Mouse (Mus musculus) embryo, embryonic 10 days (tissue): ENCODE results near the gene Gucy2d.

Source experiments
- DNase-seq: peaks from one replicate; pipeline ENCODE4 v3.0.0-alpha.2; 2015; ENCODE audit warnings: low spot score

The Gucy2d gene

DNA sequence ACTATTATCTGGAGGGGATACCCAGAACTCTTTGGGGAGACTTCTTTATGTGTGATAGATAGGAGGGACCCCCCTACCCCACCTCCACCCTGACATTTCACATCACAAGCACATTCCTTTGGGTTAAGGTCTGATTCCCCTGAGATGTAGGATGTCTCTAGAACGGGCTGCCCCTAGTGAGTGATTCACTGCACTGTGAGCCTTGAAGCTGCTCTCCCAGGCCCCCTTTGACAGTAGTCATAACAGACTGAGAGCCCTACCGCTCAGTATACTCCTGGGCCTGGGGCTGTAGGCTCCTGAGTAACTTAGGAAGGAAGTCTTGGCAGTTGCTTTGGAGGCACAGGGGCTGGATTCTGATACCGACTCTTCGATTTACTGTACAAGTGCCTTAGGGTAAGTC lies 50.1 kb downstream of the Gucy2d start:
- no peak for DNase-seq

DNA sequence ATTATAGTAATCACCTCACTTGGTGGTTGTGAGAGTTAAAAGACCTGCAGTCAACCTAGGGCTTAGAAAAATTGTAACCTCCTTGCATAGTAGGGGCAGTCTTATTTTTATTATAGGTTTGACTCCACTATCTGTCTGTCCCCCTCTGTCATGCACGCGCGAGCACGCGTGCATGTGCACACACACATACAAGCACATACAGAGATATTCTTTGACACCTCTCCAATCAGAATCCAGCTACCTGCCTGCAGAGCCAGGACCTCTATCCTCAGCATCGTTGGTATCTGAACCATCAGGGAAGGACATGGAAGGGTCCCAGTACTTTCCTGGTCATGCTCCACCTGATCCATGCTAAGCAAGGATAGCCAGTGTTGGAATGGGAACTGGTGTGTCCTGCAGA lies 50.7 kb downstream of the Gucy2d start:
- no peak for DNase-seq

DNA sequence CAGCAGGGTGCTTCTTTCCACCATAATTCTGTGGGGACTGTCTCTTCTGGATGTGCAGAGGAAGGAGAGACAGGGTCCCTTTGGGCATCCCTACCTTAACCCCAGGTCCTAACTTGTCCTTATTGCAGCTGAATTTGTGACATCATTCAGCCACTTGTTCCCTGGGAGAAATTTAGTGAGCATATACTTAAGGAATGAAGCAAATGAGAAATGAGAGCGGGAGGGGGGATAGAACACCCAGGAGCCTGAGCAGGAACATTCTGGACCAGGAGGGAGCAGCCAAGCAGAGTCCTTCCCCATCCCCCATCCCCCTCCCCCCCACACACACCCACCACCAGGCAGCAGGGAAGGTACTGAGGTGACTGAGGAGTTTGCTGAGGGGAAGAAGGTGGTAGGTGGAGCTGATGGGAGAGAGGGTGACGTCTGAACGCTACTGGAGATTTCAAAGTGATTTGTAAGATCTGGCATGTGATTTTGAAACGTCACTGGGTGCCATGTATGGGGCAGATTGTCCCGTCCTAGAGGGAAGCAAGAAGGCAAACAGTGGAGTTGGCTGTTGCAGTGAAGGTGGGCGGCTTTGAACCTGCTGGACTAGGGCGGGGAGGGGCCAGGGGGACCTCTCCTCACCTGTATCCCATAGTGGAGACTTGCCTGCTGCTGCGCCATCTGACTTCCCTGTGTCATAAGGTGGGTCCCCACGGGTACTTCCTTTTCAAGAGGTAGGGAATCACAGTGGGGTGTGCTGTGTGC lies 51.4 kb downstream of the Gucy2d start:
- DNase-seq = no peak

DNA sequence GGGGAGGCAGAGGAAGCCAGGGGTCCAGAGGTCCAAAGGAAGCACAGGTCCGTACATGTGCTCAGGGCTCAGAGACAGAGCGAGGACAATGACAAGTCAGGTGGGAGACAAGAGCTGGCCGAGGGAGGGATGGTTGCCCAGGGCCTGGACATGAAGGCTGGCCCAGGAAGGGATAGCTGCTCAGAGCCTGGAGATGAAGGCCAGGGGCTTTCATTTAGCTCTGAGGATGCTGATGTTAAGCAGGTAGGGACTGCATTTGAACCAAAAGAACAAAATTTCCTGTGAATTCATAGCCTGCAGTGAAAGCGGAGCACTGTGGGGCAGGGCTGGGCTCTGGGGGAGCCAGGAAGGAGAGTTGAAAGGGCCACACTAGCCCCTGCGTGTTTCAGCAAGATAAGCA lies 52.1 kb downstream of the Gucy2d start:
- DNase-seq = no peak

DNA sequence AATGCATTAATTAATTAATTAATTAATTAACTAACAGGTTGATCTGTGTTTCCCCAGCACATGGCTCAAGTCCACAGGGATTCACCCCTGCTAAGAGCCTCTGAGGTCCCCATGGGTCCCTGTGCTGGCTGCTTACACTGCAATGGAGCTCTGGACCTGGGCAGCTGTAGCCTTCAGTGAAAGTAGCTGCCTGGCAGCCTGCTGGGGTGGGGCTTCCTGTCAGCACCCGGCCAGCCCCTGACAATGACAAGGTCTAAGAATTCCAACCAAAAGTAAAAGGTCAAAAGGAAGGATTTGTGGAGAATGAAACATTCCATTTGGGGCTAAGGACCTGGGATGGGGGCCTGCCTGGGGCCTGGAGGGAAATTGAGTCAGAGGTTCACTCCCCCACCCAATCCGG lies 53.1 kb downstream of the Gucy2d start:
- no peak for DNase-seq

DNA sequence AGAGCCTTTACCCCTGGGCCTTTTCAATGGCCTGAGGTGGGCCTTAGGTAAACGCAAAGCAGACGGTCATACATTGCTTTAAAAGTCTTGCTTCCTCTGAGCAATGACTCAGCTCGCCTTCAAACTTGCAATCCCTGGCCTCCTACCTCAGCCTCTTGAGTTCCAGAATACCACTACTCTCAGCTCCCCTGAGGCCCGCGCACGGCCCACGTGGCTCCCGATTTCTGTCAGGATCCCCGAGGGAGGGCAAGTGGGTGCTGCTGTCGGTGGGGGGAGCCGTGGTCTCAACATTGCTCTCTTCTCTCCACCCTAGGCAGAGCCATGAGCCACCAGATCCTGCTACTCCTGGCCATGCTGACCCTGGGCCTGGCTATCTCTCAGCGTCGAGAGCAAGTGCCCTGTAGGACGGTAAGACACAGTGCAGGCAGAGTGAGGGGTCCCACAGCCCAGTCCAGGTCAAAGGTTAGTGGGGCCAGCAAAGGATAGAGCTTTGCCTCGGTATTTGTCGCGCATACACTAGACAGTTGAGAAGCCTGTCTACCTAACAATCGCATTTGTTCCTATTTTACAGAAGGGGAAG lies 53.8 kb downstream of the Gucy2d start:
- no peak for DNase-seq

DNA sequence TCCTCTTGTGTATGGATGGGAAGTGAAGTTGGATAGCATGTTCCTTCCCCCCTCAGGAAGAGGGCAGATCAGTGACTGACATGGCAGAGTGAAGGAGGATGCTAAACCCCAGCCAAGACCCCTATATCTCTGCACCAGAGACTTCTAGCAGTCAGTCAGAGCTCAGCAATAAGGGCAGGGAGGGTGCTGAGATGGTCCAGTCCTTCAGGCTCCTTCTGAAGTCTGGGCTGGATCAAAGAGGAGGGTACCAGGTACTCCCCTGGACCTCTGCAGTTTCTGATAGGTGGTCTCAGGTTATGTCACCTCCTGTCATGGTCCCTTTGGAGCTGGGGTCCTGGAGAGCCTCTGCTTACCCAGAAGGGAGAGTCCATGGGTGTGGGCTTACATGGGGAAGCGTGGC lies 55.4 kb downstream of the Gucy2d start:
- no peak for DNase-seq

DNA sequence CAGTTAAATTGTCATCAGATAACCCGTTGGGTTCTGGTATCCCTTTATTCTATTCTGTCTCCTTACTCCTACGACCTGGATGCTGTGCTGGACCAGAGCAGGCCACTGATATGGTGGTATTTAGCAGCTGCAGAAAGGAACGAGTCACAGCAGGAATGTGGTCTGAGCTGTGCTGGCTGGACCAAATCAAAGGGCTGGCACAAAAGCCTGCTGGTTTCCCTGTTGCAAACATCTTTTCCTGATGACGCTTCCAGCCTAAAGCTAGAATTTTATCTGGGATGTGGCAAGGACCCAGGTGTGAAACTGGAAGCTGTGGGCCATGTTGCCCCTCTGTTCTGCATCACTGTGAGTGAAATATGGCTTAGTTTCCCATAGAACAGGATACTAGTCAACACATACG lies 57.2 kb downstream of the Gucy2d start:
- no peak for DNase-seq

DNA sequence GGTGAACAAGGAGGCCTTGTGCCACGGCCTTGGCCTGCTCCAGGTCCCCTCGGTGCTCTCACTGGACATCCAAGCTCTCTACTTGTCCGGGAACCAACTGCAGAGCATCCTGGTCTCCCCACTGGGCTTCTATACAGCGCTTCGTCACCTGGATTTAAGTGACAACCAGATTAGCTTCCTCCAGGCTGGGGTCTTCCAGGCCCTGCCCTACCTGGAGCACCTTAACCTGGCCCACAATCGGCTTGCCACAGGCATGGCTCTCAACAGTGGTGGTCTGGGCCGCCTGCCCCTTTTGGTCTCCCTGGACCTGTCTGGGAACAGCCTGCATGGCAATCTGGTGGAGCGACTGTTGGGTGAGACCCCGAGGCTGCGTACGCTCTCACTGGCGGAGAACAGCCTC lies 57.9 kb downstream of the Gucy2d start:
- DNase-seq = no peak

DNA sequence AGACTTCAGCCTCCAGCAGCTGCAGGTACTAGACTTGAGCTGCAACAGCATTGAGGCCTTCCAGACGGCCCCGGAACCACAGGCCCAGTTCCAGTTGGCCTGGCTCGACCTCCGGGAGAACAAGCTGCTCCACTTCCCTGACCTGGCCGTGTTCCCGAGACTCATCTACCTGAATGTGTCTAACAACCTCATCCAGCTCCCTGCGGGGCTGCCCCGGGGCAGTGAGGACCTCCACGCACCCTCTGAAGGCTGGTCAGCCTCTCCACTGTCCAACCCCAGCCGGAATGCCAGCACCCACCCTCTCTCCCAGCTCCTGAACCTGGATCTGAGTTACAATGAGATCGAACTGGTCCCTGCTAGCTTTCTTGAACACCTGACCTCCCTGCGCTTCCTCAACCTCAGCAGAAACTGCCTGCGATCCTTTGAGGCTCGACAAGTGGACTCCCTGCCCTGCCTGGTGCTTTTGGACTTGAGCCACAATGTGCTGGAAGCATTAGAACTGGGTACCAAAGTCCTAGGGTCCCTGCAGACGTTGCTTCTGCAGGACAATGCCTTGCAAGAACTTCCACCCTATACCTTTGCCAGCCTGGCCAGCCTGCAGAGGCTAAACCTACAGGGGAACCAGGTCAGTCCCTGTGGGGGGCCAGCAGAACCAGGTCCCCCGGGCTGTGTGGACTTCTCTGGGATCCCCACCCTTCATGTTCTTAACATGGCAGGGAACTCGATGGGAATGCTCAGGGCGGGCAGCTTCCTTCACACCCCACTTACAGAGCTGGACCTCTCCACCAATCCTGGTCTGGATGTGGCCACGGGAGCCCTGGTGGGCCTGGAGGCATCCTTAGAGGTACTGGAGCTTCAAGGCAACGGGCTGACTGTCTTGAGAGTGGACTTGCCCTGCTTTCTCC lies 58.7 kb downstream of the Gucy2d start:
- no peak for DNase-seq

DNA sequence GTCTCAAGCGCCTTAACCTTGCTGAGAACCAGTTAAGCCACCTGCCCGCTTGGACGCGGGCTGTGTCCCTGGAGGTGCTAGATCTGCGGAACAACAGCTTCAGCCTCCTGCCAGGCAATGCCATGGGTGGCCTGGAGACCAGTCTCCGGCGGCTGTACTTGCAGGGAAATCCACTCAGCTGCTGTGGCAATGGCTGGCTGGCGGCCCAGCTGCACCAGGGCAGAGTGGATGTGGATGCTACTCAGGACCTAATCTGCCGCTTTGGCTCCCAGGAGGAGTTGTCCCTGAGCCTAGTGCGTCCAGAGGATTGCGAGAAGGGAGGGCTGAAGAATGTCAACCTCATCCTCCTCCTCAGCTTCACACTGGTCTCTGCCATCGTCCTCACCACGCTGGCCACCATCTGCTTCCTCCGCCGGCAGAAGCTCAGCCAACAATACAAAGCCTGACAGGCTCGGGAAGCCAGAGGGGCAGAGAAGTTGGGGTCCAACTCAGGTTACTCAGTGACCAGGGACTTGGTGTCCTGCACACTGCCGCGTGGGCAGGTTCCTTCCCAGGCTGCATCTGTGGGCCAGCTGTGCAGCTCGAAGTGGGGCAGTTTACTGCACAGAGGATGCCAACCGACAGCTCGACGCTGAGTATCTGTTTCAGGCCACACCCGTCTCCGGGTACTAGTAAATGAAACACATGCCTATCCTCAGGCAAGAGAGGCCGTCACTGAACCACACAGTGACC lies 59.5 kb downstream of the Gucy2d start:
- DNase-seq = no peak

DNA sequence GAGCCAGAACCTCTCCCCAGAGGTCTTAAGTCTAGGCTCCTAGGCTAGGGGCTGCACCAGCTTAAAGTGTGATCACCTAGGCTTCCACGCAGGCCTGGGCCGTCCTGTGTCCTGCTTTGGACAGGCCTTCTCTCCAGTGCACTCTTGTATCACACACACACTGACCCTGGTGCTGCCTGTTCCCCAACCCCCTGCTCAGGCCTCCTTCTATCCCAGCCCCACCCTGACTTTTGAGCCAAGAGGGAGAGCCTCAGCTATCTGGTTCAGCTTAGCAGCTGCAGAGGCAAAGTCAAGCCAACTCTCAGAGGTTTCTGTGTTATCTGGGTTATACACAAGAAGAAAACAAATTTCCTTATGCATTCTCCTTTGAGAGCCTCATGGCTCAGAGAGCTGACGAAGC lies 60.3 kb downstream of the Gucy2d start:
- no peak for DNase-seq

DNA sequence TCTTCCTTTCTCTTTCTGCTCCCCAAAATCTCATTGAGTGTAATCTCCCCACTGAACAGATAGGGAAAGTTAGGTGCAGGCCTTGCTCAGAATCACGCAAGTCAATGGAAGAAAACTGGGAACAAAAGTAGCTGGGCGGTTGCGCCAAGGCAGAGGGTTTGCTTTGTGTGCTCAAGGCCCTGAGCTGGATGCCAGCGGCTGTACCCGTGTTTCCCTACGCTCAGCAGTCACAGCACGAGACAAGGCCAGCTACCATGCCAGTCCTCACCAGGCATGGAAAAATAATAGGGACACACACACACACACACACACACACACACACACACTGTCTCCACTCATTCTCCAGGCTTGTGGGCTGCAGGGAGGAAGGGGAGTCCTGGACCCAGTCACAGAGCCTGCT lies 60.9 kb downstream of the Gucy2d start:
- DNase-seq = no peak

DNA sequence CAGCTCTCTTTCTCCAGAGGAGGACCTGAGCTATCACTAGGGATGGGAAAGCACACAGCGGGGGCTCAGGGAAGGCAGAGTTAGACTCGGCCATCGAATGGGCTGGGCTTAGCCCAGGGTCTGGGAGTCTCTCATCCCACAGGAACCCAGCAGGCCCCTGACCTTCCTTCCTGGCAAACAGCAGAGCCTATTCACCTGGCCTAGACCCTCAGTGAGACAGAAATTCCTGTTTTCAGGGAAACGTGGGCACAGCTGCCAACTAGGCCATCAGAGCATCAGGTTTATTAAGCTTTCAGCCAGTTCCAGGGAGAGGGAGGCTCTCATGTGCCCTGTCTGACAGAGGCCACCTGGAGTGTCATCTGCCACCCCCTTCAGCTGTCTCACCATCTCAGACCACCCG lies 62.7 kb downstream of the Gucy2d start:
- no peak for DNase-seq

DNA sequence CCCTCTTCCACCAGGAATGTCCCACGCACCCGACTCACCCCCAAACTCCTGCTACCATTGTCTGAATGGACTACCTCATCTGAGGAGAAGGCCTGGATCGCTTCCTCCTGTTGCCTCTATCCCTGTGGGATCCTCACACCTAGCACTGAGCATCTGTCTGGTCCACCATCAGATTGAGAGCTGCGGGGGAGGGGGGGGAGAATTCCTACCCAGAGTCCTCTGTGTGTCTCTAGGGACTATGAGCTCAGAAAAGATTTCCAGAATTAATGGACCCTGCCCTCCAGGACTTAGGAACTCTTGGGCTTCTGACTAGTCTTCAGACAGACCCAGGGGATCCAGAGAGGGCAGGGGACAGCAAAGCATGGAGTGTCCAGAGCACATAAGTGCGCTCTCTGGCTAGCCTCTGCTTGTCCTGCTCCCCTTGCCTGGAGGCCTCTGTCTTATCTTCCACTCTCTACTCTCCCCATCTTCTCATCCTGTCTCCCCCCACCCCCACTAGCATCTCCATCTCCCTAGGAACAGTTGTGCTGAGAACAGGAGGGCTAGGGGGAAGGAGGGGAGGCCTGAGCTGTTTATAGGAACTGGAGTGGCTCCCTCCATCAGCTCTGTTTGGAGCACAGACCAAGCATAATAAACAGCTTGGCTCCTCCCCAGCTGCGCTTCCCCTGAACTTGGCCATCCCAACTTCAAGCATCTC lies 63.9 kb downstream of the Gucy2d start:
- peak; percentile 51 for DNase-seq

DNA sequence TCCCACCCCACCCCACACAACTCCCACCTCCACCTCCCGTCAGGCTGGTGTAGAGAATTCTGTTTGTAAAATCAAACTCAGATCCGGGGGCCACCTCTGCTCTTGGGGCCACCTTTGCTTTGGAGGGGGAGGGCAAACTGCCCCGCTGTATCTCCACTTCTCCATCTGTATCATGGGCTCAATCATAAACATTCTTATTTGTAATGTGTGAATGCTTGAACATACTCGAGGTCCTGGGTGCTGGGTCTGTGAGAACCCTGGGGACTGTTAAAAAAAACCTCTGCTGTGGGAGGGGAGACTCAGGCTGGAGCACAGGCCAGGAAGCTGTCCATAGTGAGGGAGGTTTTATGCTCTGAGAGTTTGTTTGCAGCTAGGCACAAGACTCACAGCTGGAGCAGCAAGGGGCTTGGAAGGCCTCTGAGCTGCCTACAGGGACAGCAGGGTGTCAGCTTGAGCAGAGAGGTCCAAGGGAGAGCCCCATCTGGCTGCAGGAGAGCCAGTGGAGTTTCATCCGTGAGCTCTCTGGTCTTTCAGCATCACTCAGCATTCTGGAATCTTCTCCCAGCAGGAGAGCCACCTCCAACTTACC lies 64.6 kb downstream of the Gucy2d start:
- no peak for DNase-seq

DNA sequence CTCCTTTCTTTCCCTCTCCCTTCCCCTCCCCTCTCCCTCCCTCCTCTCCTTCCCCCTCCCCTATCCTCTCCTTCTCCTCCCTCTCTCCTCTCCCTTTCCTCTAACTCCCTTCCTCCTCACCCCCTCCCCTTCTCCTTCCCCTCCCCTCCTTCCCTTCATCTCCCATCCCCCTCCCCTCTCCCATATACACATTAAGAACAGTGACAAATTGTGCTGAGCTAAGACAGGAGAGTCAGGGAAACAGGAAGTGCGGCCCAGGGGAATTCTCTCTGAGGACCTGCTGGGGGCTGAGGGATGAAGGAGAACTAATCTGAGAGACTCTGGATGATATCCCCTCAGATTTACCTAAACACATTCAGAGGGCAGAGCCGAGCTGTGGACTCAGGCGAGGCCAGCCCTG lies 65.4 kb downstream of the Gucy2d start:
- DNase-seq = peak; percentile 44

DNA sequence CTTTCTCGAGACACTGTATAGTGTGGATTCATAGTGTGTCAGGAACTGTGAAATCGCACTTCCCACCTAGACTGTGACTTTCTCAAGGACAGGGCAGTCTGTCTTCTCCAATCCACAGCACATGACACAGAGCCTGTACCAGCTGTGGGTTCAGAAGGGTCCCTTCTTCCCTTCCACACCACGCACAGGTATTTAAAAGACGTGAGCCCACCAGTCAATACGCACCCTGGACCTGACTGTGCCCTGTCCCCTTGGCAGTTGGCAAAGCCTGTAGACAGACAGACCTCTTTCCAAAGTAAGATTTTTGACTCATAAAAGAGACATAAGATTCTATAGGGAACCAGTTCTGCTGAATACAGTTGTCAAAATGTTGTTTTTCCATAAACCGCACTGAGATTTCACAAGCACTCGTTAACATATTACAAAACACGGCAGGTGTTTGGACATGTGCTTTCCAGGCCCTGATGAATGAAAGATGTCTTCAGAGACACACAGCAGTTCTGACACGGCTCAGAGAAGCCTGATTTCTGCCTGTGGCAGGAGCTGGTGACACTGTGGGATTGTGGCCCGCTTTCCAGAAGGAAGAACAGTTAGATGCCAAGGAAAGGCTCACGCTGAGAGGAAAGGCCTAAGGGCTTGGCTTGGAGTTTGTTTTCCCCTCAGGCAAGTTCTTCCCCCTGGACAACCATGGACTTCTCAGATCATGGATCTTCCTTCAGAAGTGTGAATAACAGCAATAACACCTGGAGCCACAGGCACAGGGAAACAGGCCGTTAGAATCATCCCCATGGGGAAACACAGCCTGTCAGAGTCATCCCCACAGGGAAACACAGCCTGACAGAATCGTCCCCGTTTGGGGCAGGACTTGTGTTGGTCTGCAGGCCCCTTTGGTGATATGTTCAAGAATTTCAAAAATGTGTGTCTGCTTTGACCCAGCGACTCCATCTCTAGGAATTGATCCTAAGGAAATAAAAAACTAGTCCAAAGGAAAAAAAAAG lies 71.0 kb downstream of the Gucy2d start:
- no peak for DNase-seq

DNA sequence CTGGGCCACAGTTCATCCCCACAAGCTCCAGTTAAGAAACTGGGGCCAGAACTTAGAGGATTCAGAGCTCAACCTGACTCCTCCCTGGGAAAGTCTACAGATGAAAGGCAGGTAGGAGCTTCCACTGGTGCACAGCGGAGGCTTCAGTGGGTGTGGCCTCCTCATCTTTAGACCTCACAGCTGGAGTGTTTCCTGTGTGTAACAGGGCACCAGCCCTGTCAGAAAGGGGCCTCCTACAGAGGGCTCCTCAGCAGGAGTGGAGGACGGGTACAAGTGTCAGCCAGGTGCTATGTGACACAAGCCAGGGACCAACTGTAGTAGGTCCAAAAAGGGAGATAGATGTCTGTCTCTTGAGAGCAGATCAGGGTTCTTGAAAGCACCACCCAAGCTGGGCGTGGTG lies 73.0 kb downstream of the Gucy2d start:
- DNase-seq = no peak

DNA sequence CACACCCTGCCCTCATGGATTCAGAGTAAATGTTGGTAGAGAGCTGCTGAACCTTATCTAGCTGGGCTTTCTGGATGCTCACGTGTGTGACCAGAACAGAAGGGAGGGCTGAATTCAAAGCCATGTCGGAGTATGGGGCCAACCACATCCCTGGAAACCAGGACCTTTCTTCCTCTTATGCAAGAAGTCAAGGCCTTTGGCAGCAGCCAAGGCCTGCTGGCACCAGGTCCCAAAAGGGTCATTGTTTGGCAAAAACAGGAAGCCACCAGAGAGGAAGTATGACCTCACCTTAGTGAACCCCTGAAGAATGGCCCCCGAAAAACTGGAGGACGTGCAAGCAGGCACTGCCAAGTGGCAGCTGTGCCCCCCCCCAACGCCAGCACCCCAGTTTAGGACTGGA lies 82.4 kb downstream of the Gucy2d start:
- DNase-seq = no peak
